Mouse (Mus musculus): Measurements from ENCODE around the gene Mrpl2. TPM values are rescaled to one million over a fixed set of nuclear protein-coding genes. Genes with fewer than 3 reads are reported as not detected.

The Mrpl2 gene
- total RNA-seq, 2 experiments from 2014 or later, result 130 to 134 TPM

- intact Hi-C loops (cut with DNase I), result no loop called here
- no peak for DNase-seq
Observed at GRCm38 (mm10) chr17:46691390-46691789, 45.4 kb downstream of the Mrpl2 start.

GRCm38 (mm10) chr17:46694517-46695063 is 48.6 kb downstream of the Mrpl2 start:
- no peak for DNase-seq
- intact Hi-C loops (cut with DNase I), result no loop called here

GRCm38 (mm10) chr17:46698515-46698914 is 52.5 kb downstream of the Mrpl2 start:
- intact Hi-C loops (cut with DNase I), result no loop called here

GRCm38 (mm10) chr17:46699245-46699644 is 53.2 kb downstream of the Mrpl2 start:
- no peak for DNase-seq
- intact Hi-C loops (cut with DNase I), result no loop called here

More at GRCm38 (mm10) chr17:46698515-46698914, 52.5 kb downstream of the Mrpl2 start:
- no peak for DNase-seq

Other genes with a start within 250 kb of the Mrpl2 start
- 1 to 10 TPM in 1 of 2 experiments, not detected in 1; 1.2 TPM for gene Crip3, start 217.3 kb upstream of the Mrpl2 start, total RNA-seq (2021)
- gene Slc22a7, start 207.8 kb upstream of the Mrpl2 start, total RNA-seq (2021), result not detected
- under 1 TPM; 0.19 TPM for gene Ttbk1, start 158.6 kb upstream of the Mrpl2 start, total RNA-seq (2021)
- 1 to 10 TPM in 1 of 2 experiments, under 1 TPM in 1; 0.89 to 2.2 TPM for gene Dnph1, start 149.5 kb upstream of the Mrpl2 start, total RNA-seq (2021)
- gene Cul9, start 99.8 kb upstream of the Mrpl2 start, total RNA-seq (2021), result 10 to 100 TPM; 20.3 to 24.0 TPM
- 10 to 100 TPM; 85.7 to 94.7 TPM for gene Srf, start 90.1 kb upstream of the Mrpl2 start, total RNA-seq (2021)
- gene Ptk7, start 16.7 kb upstream of the Mrpl2 start, total RNA-seq (2021), result 1 to 10 TPM; 2.7 to 4.0 TPM
- 10 to 100 TPM; 24.5 to 29.1 TPM for gene Klc4, start 207 bp upstream of the Mrpl2 start, total RNA-seq (2021)
- gene Cul7, start 4.1 kb downstream of the Mrpl2 start, total RNA-seq (2021), result 10 to 100 TPM; 20.7 to 23.8 TPM
- 10 to 100 TPM in 1 of 2 experiments, 1 to 10 TPM in 1; 9.5 to 10.7 TPM for gene Rrp36, start 28.1 kb downstream of the Mrpl2 start, total RNA-seq (2021)
- 10 to 100 TPM; 48.0 to 49.3 TPM for gene Mea1, start 32.6 kb downstream of the Mrpl2 start, total RNA-seq (2021)
- gene Klhdc3, start 34.7 kb downstream of the Mrpl2 start, total RNA-seq (2021), result 10 to 100 TPM; 85.5 to 87.7 TPM
- gene Ppp2r5d, start 58.9 kb downstream of the Mrpl2 start, total RNA-seq (2021), result 10 to 100 TPM; 33.2 TPM
- 10 to 100 TPM; 31.8 to 32.3 TPM for gene Pex6, start 65.2 kb downstream of the Mrpl2 start, total RNA-seq (2021)
- gene Gnmt, start 82.9 kb downstream of the Mrpl2 start, total RNA-seq (2021), result 1 to 10 TPM; 1.8 to 3.1 TPM
- 10 to 100 TPM; 18.4 to 19.2 TPM for gene Cnpy3, start 106.0 kb downstream of the Mrpl2 start, total RNA-seq (2021)
- gene Ptcra, start 117.5 kb downstream of the Mrpl2 start, total RNA-seq (2021), result not detected
- 10 to 100 TPM; 25.4 to 27.6 TPM for gene 2310039H08Rik, start 126.4 kb downstream of the Mrpl2 start, total RNA-seq (2021)
- 10 to 100 TPM; 54.2 to 55.4 TPM for gene Rpl7l1, start 136.4 kb downstream of the Mrpl2 start, total RNA-seq (2021)
- 10 to 100 TPM; 14.9 to 15.3 TPM for gene Bicral, start 212.3 kb downstream of the Mrpl2 start, total RNA-seq (2021)
- gene Tbcc, start 244.5 kb downstream of the Mrpl2 start, total RNA-seq (2021), result 10 to 100 TPM; 15.9 to 16.6 TPM

All from heart, postnatal 36 days (tissue).